Mouse (Mus musculus) small intestine, adult 2 months (tissue): ENCODE data around the gene Cacna2d3.

Experiments
- CTCF ChIP-seq: fragments of 200-500 bp; IDR thresholded peaks from 2 replicates; pipeline ENCODE4 v1.5.1; 2012; ENCODE audit warnings: low read depth, mild to moderate bottlenecking, control low read depth, inconsistent platforms, low read length, moderate library complexity, mixed read lengths; ENCODE audit not compliant: insufficient replicate concordance, insufficient read length; ENCODE audit errors: extremely low read depth
- POLR2A ChIP-seq: fragments of 200-500 bp; IDR thresholded peaks from 2 replicates; pipeline ENCODE4 v1.6.1; 2012; ENCODE audit warnings: low read depth, mild to moderate bottlenecking, control low read depth, inconsistent platforms, low read length, moderate library complexity

DNA sequence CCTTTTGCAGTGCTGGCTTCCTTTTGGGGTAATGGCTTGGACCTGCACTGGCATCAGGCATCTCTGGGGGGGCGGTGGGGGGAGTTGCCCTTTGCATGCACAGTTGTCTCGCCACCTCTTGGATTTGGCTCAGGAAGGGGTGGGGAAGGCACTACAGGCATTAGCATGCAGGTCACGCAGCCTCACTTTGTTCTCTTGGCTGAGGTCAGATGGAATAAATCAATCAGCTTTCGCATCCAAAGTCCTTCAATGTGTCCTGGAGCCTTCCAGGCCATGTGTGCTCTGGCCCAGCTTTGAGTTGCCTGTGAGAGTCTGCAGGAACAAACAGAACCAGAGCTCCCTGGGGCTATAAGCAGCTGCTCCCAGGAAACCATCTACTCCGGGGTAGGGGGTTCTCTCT is 705.8 kb downstream of the Cacna2d3 start:
- TF ChIP-seq CTCF (no peak), POLR2A (no peak)
